Mouse (Mus musculus) left cerebral cortex, adult 11 months (tissue): Measurements from ENCODE around the gene Cmtm8.

Source experiments
- DNase-seq: peaks from one replicate; pipeline ENCODE4 v3.0.0; 2022; ENCODE audit warnings: low spot score

Cmtm8 gene

GRCm38 (mm10) chr9:114787134-114787533 is 56.8 kb downstream of the Cmtm8 start:
- no peak for DNase-seq

DNA sequence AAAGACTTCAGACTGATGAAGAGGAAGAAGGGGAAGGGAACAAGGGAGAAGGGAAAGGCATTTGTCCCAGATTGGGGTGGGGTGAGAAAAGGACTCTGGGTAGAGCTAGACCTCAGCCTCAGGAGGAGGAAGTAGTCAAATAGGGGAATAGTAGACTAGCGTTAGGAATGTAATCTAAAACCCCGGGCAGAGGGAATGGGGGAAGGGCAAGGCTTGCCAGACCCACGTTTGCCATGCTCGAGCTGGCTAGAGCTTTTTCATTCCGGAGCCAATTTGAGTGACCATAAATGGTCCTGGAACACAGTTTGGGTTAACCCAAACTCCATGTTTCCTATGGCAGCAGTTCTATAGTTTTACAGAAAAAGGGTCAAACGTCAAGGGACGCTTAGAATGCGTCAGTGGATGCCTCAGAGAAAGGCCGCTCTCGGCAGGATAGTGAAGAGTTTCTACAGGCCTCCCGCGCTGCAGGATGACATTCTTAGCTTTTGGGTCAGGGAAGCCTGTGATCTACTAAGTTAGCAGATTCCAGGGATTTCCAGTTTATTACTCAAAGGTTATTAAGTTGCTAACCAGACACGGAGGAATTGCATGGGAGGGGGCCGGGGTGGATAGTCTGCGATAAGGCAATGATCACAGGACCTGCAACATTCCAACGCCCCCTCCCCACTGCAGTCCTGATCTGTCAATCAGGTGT is 58.4 kb downstream of the Cmtm8 start:
- no peak for DNase-seq

DNA sequence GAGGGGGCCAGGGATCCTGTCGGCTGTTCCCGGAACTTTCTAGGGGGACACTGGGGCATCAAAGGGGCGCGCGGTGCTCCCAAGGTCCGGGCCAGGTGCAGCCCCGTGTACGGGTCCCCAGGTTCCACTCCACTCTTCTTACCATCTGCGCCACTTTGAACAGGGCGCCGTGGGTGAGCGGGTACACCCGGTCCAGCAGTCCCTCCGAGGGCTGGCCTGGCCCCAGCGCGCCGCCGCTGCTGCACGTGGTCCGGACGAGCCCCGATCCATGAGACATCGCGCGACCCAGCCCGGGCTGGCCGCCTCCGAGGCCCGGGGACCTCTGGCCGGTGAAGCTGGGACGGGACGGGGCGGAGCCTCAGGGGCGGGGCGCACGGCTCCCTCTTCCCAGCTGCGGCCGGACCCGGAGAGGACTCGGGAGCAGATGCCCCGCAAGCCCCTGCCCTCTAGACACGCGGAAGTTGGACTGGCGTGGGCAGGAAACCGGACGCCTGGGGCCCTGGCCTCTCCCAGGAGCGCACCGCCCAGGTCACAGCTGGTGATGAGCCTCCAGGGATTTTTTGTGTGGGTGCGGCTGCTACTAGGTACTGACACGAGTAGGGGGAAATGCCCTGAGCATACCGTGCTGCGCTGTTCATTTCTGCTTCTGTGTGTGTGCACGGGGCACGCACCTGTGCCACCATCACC is 62.3 kb downstream of the Cmtm8 start, which contains the start of gene Cmtm7:
Gene Cmtm7 (minus strand): TSS at position 331 of the 687 bp plus-strand sequence.
- DNase-seq = no peak

- no peak for DNase-seq
Measured at GRCm38 (mm10) chr9:114780746-114781525, 63.0 kb downstream of the Cmtm8 start.

DNA sequence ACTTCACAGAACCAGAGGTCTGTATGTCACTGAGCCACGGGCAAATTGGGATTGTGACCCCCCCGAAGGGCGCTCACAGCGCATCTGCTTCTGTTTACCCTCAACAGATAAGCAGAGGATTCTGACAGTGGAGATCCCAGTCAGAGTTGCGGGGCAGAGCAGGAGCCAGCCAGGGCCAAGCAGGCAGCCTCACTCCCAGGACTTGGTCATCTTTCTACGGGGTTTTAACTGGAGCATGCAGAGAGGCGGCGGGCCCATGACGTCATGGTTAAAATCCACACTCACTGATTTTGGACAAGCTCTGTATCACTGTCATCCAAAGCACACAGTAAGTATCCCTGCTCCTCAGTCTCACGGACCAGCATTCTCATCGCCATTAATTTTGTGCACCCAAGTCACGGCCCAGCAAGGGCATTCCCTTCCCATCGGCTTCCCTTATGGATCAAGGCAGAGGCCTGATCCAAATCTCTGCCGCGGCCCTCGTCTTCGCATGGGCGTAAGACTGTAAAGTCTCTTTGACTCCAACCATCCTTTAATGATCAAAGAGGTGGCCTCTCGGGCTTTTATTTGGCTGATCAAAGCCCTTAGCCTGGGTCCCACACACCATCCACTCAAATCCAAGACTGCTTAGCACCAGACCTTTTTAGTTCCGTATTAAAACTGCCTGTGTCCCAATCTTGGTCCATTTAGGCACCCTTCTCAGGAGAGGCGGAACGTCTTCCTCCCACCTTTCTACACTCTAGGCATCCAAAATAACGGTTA is 63.8 kb downstream of the Cmtm8 start:
- DNase-seq = no peak

DNA sequence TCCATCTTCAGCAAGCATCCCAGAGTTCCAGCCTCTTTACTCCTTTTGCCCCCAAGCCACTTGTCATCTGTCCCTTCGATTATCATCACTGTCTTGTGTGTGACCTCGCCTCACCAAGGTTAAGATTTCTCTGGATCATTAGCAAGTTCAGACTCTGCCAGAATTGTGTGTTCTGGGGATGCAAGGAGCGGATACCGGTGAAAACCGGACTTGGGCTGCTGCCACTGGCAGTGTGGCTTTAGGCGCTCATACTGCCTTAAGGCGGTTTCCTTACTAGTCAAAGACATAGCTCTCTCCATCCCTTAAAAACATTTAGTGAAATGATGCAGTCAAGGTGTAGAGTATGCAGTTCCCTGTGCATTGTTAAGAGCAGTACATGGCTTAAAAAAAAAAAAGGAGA is 65.1 kb downstream of the Cmtm8 start:
- DNase-seq = no peak

DNA sequence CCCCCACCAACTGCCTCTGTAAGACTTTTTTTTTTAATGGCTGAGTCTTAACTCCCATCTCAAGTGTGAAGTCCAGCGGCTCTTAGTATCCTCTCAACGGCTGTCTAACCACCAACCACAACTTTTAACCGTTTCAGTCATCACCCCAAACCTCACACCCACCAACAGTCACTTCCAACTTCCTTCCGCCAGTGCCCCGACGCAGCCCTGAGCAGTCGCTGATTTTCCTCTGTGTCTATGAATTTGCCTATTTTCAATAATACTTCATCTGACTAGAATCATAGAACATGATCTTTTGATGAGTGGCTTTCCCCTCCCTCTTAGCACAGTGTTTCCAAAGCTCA is 65.9 kb downstream of the Cmtm8 start:
- DNase-seq = no peak

- DNase-seq = no peak
Measured at GRCm38 (mm10) chr9:114777178-114778046, 66.5 kb downstream of the Cmtm8 start.

DNA sequence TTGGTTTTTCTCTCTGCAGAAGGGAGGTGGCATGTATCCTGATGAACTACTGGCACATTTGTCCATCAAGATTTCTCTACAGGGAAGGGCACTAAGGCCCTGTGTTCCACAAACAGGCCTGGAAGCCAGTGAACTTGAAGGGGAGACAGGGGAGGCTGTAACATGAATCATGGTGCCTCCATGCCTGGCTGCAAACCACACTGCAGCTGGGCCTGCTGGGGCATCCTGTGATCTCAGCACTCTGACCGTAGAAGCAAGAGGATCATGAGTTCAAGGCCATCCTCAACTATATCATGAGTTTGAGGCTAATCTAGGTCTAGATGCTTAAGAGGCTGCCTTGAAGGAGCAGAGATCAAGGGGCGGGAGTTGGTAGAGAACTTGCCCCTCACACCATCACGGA is 67.6 kb downstream of the Cmtm8 start:
- DNase-seq = no peak

GRCm38 (mm10) chr9:114775272-114775671 is 68.7 kb downstream of the Cmtm8 start:
- no peak for DNase-seq

- no peak for DNase-seq
Measured at GRCm38 (mm10) chr9:114774629-114775028, 69.3 kb downstream of the Cmtm8 start.

- no peak for DNase-seq
Measured at GRCm38 (mm10) chr9:114771565-114771964, 72.4 kb downstream of the Cmtm8 start.

DNA sequence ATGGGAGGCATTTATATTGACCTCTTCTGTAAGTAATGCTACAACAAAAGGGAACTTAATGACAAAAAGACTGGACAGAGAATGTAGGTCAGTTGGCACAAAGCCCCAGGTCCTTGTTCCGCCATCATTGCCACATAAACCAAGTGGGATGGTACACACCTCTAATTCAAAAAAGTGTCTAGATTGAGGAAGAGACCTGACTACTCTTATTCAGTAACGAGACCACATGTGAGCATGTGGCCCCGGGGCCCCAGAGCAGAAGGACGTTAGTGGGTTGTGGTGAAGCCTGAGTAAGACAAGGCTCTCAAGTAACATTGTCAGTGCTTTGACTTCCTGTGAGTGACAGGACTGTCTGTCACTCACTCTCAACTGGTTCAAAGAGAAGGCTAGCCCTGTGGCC is 73.7 kb downstream of the Cmtm8 start:
- no peak for DNase-seq

DNA sequence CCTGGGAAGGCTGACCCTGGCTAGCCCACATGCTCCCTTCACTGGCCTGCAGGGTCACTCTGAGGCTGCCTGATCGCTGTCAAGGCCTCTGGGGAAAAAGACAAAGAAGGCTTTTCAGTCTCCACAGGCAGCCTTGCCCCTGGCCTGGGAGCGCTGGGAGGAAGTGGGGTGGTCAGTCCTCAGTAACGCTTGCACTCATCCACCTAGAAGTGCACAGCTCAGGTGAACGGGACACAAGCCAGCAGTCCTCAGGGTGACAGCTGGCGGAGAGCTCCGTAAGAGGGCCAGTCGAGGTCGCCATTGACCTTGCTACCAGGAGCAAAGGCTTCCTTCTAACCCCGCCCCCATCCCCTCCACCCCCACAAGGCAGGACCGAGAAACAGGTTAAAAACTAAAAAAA is 75.9 kb downstream of the Cmtm8 start:
- no peak for DNase-seq

GRCm38 (mm10) chr9:114767507-114767906 is 76.4 kb downstream of the Cmtm8 start:
- no peak for DNase-seq

DNA sequence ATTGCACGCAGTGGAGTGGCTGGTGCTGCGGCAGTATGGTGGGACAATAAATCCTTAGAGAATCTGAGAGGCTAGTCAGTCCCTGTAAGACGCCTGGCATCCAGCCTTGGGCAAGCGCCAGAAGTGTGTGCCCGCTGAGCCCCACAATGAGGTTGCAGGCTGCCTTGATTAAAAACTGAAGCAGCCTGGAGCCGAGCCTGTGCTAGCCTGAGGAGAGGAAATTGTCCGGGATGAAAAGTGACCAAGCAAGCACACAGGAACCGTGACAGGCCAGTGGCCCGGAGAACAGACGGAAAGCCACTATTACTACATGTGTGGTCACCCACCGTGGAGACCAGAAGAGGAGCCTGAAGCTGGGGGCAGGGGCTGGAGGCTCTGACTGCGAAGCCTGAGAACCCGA is 76.9 kb downstream of the Cmtm8 start:
- DNase-seq = no peak

GRCm38 (mm10) chr9:114763341-114763740 is 80.6 kb downstream of the Cmtm8 start:
- no peak for DNase-seq

- DNase-seq = no peak
Measured at GRCm38 (mm10) chr9:114761848-114762247, 82.1 kb downstream of the Cmtm8 start.

DNA sequence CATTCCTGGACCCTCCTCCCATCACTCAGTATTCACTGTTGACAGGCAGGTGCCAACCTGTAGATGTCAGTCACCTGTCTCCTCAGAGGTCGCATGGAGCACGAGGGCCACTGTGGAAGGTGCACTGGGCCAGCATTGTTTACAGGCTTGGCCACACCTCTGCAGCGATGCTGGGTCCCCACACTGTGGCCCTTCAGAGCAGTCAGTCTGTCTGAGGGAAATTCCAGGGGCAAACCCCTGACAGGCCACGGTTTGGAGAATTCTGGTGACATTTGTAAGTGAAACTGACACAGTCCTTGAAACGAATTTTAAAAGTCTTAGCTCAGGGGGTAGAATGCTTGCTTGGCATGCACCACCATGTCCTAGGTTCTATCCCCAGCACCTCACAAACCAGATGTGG is 83.6 kb downstream of the Cmtm8 start:
- DNase-seq = no peak

GRCm38 (mm10) chr9:114759886-114760285 is 84.1 kb downstream of the Cmtm8 start:
- DNase-seq = no peak

DNA sequence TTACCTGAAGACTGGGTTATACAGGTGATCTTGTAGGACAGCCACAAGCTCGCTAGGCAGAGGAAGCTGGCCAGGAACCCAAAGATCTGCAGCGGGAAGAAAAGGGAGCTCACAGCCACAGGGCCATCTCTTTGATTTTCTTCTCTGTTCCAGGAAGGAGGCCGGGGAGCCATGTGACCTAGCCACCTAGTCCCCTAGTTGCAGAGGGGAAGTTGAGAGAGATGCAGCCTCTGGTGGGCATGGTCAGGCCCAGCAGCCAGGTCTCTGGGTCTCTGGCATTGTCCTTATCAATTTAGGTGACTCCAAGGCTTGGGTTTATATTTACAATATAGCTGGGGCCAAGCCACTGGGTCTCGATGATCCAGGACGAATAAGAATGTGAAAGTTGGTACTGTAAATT is 85.2 kb downstream of the Cmtm8 start:
- DNase-seq = no peak
